Mouse (Mus musculus): Measurements from ENCODE around the gene Plxdc1. TPM values are rescaled to one million over a fixed set of nuclear protein-coding genes. Genes with fewer than 3 reads are reported as not detected.
"Not testable (repeated sequence)": the region's sequence is repeated elsewhere in the genome, so short reads cannot be mapped to it uniquely, and the experiment has no call there.

Gene Plxdc1
- total RNA-seq, 4 experiments from 2014 or later, result 18.0 to 21.1 (median 19.8) TPM

GRCm38 (mm10) chr11:97955915-97956314 is 30.3 kb downstream of the Plxdc1 start:
- DNase-seq (ENCODE audit: low spot score in 2 of 2), result no peak

DNA sequence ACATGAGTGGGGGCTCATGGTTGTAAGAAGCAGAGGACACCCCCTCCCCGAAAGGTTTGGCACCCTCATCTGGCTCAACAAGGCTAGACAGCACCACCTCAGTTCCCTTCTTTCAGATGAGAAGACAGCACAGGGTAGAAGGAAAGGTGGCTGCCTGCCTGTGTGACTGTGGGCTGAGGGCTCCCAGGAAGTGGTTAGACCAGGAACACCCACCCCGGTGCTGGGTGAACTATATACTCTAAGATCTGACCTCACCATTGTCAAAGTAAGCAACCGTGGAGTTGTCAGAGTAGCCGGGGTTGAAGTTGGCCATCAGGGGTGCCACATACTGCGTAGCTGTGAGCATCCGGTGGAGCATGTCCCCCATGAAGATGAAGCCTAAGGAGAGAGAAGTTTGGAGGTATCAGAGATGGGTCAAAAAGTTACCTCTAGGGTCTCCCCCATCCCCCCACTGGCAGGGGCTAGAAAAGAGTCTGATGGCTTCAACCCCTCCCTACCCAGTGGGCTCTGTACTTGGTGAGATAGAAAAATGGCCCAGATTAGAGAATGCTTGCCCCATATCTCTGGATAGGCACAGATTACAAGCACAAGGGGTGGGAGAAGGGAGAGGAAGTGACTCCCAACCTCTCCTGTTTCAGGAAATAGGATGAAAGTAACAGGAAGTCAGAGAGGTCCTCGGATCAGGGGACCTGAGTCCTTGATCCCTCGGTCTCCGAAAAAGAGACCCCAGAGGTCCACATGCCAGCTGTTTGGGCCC is 30.9 kb downstream of the Plxdc1 start:
- no peak for DNase-seq (ENCODE audit: low spot score in 2 of 2)

GRCm38 (mm10) chr11:97954469-97955141 is 31.6 kb downstream of the Plxdc1 start:
- DNase-seq (ENCODE audit: low spot score in 2 of 2), result no peak

DNA sequence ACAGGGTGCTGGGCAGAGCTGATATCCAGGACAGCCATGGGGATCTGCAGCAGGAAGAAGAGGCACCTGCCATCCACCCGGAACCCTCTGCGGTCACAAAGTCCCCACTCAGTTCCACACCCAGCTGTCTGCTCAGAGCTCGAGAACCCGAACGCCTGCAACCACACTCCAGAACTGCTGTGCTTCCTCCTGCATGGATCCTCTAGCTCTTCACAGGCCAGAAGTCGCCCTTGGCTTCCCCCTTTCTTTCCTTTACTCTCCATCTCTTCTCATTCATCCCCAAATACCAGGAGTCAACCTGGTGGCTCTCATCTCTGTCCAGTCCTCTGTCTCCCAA is 32.3 kb downstream of the Plxdc1 start:
- no peak for DNase-seq (ENCODE audit: low spot score in 2 of 2)

GRCm38 (mm10) chr11:97953179-97953938 is 32.9 kb downstream of the Plxdc1 start:
- no peak for DNase-seq (ENCODE audit: low spot score in 2 of 2)

- DNase-seq (ENCODE audit: low spot score in 2 of 2), result no peak
These were observed 33.8 kb downstream of the Plxdc1 start for GRCm38 (mm10) chr11:97952367-97953006.

GRCm38 (mm10) chr11:97949703-97950475 is 36.4 kb downstream of the Plxdc1 start:
- no peak for DNase-seq (ENCODE audit: low spot score in 2 of 2)

- DNase-seq (ENCODE audit: low spot score in 2 of 2), result no peak
These were observed 38.8 kb downstream of the Plxdc1 start for GRCm38 (mm10) chr11:97947426-97947825.

GRCm38 (mm10) chr11:97945738-97946289 is 40.4 kb downstream of the Plxdc1 start:
- DNase-seq (ENCODE audit: low spot score in 2 of 2), result not testable (repeated sequence)

DNA sequence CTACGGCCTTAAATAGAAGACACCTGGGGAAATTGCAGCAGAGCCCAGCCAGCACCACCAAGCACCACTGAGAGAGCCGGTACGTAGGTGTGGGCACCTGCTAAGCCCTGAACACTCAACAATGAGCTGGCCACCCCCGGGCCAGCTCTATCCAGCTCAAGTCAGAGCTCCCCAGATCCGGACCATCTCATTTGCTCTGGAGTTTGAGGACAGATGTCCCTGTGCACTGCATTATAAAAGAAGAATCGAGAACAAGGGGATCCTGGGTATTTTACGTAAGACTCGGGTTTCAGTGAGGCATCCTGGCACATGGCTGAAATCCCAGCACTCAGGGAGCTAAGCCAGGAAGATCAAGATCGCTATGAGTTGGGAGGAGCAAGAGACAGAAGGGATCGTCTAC is 41.2 kb downstream of the Plxdc1 start:
- peak; percentile 27 to 33 for DNase-seq (ENCODE audit: low spot score in 2 of 2)

- no peak for DNase-seq (ENCODE audit: low spot score in 2 of 2)
These were observed 43.0 kb downstream of the Plxdc1 start for GRCm38 (mm10) chr11:97943256-97943655.

- DNase-seq (ENCODE audit: low spot score in 2 of 2), result no peak
These were observed 43.7 kb downstream of the Plxdc1 start for GRCm38 (mm10) chr11:97942420-97943111.

DNA sequence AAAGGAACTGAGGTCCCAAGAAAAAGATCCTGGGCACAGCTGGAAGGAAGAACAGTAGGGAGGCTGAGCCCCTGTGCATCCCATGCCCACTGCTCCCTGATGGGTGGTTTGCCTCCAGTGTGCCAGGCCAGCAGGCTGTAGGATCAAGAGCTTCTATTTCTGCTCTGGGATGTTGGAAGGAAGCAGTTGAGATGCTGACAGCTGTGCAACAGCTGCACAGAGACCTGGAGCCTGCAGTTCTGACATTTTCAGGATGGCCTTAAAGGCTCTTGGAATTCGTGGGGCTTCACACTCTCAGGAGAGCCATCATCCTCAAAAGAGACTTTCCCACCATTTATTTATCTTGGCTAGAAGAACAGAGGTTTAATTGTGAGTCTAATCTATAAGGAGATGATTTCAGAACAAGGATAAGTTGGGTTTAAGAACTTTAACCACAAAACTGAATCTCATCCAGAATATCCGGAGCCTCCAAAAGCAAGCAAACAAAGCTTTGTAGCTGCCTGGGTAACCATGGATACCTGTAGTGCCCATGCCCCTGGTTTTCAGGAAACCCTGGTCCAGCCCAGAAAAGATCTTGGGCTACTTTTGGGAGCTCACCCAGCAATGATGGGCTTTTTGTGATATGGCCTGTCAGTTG is 48.7 kb downstream of the Plxdc1 start:
- DNase-seq (ENCODE audit: low spot score in 2 of 2), result no peak

GRCm38 (mm10) chr11:97936758-97937157 is 49.5 kb downstream of the Plxdc1 start:
- peak in 1 of 2 experiments; percentile 30 for DNase-seq (ENCODE audit: low spot score in 2 of 2)

DNA sequence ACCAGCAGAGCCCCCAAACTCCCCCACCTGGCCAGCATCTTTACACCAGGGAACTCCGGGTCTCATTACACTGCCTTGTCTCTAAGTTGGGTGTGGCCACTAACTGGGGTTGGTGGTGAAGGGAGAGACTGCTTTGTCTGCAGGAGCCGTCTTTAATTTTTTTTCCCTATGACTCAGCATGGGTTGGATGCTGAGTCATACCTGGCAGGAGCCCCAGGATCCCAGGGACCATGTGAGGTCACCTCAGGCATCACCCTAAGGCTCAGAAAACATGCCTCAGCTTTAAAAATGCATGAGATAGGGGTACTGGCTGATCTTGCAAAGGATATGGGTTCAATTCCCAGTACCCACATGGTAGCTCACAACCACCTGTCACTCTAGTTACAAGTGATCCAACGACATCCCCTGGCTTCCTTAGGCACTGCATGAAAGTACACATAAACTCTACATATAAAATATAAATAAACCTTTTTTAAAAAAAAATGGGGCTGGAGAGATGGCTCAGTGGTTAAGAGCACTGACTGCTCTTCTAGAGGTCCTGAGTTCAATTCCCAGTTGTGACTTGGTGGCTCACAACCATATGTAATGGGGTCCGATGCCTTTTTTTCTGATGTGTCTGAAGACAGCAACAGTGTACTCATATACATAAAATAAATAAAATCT is 50.2 kb downstream of the Plxdc1 start:
- no peak for DNase-seq (ENCODE audit: low spot score in 2 of 2)

DNA sequence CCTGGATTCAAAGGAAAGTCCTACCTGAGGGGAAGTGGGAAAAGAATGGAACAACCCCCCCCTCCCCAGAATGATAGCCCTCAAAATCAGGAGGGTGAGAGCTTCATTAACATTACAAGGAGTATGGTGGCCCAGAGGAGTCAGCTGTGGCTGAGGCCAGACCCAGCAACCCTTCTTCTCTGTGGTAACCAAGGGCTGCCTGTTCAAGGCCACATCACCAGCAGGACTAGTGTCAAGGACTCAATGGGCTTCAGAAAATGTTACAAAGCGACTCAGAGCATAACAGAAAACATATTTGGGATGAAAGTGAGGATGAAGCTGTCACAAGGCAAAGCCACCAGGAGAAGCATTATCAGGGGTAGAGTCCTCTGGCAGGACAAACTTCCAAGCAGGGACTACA is 52.7 kb downstream of the Plxdc1 start:
- DNase-seq (ENCODE audit: low spot score in 2 of 2), result no peak

DNA sequence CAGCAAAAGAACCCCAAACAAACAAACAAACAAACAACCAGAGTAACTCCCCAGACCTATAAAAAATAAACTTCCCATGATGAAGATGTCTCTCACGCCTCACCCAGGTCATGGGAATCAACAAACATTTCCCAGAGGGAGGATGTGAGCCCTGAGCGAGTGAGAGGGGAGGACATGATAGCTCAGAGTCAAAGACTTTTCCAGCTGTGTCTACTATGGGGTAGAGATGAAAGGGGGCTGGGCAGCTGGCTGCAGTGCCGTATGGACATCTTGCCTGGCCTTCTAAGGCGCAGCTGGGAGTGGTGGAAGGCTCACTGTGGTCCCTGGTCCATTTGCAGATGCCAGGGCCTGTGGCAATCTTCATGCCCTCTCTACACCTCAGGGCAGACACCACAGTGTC is 57.3 kb downstream of the Plxdc1 start:
- DNase-seq (ENCODE audit: low spot score in 2 of 2), result no peak

DNA sequence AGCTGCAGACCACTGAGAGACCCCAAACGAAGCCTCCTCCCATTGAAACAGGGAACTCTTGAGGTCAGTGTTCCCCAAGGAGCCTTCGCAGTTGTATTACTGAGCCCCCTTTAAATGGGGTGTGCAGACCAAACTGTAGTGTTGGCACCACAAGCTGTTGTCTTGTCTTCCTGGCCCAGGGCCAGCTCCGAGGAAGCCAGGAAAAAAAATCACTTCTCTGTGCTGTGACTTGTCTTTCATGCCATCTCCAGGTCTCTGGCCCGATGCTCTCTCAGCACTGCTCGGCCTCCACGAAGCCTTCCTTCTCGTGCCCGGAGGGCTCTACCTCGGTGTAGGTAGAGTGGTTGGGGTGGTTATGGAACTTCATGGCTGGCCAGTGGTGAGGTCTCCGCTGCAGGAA is 62.0 kb downstream of the Plxdc1 start:
- DNase-seq (ENCODE audit: low spot score in 2 of 2), result no peak

- DNase-seq (ENCODE audit: low spot score in 2 of 2), result no peak
These were observed 62.6 kb downstream of the Plxdc1 start for GRCm38 (mm10) chr11:97923639-97924038.

Measured in layer of hippocampus, adult 8-10 months (tissue).